Mouse (Mus musculus) brain, embryonic 14.5 days (tissue): ENCODE measurements around the gene Zfp281.

Source experiments
- CTCF ChIP-seq: fragments of 200-500 bp; IDR thresholded peaks from 2 replicates; pipeline ENCODE4 v1.5.1; 2012; ENCODE audit warnings: inconsistent platforms, mild to moderate bottlenecking, moderate library complexity, borderline replicate concordance; ENCODE audit not compliant: insufficient read depth, insufficient read length; ENCODE audit errors: extremely low read depth
- POLR2A ChIP-seq: fragments of 200-500 bp; IDR thresholded peaks from 2 replicates; pipeline ENCODE4 v1.6.1; 2012; ENCODE audit warnings: mild to moderate bottlenecking, inconsistent platforms, borderline replicate concordance; ENCODE audit not compliant: poor library complexity, insufficient read depth, insufficient read length, severe bottlenecking; ENCODE audit errors: extremely low read depth

- TF ChIP-seq CTCF (no peak), POLR2A (no peak)
These were observed 36.8 kb downstream of the Zfp281 start for GRCm38 (mm10) chr1:136661511-136661910.
